Mouse (Mus musculus) MEL (cell line): Measurements from ENCODE around the gene Mea1. TPM values are rescaled to one million over a fixed set of nuclear protein-coding genes. Genes with fewer than 3 reads are reported as not detected.

ENCODE experiments used
- DNase-seq: peaks from one replicate; pipeline ENCODE4 v3.0.0; 2011; ENCODE audit warnings: low read depth, low spot score
- H3K27ac ChIP-seq: 2 replicates; pipeline ENCODE4 v1.5.1; 2012; ENCODE audit warnings: low read depth, mild to moderate bottlenecking, control low read depth, low read length, moderate library complexity; ENCODE audit not compliant: control insufficient read depth
- H3K27me3 ChIP-seq, 2 experiments: fragments of 150-350 bp in 1 of 2; sonication (generic) in 1 of 2; 2 replicates each; pipeline ENCODE4 v1.6.1; 2012; ENCODE audit warnings: low read length in 2 of 2, mild to moderate bottlenecking in 2 of 2, improper control_type of control experiment in 1 of 2, moderate library complexity in 1 of 2; ENCODE audit not compliant: insufficient read depth in 2 of 2, control insufficient read depth in 1 of 2
- H3K36me3 ChIP-seq, 2 experiments: 2 replicates each; pipeline ENCODE4 v1.6.1; 2012 to 2014; ENCODE audit warnings: low read length in 2 of 2, improper control_type of control experiment in 1 of 2, inconsistent platforms in 1 of 2, mild to moderate bottlenecking in 1 of 2; ENCODE audit not compliant: insufficient read depth in 2 of 2, control insufficient read depth in 1 of 2
- H3K4me1 ChIP-seq, 2 experiments: fragments of 150-350 bp in 1 of 2; sonication (generic) in 1 of 2; 2 replicates each; pipeline ENCODE4 v1.6.1; 2012; ENCODE audit warnings: low read length in 2 of 2, improper control_type of control experiment in 1 of 2, mild to moderate bottlenecking in 1 of 2; ENCODE audit not compliant: insufficient read depth in 2 of 2, control insufficient read depth in 1 of 2
- H3K4me3 ChIP-seq, 2 experiments: fragments of 150-350 bp in 1 of 2; sonication (generic) in 1 of 2; 2 replicates each; pipeline ENCODE4 v1.5.1; 2012; ENCODE audit warnings: low read depth in 2 of 2, low read length in 2 of 2, mild to moderate bottlenecking in 2 of 2, moderate library complexity in 2 of 2, control low read depth in 1 of 2, improper control_type of control experiment in 1 of 2; ENCODE audit not compliant: control insufficient read depth in 1 of 2, insufficient read depth in 1 of 2
- H3K79me2 ChIP-seq: 2 replicates; pipeline ENCODE4 v1.6.1; 2012; ENCODE audit warnings: mild to moderate bottlenecking, low read length, moderate library complexity; ENCODE audit not compliant: control insufficient read depth, poor library complexity, insufficient read depth
- H3K9ac ChIP-seq: 2 replicates; pipeline ENCODE4 v1.6.1; 2012; ENCODE audit warnings: low read depth, mild to moderate bottlenecking, control low read depth, low read length, moderate library complexity; ENCODE audit not compliant: control insufficient read depth, poor library complexity, severe bottlenecking
- H3K9me3 ChIP-seq: fragments of 150-350 bp; sonication (generic); replicated peaks from 2 replicates; pipeline ENCODE4 v1.6.1; 2012; ENCODE audit warnings: mild to moderate bottlenecking, low read length, improper control_type of control experiment, moderate library complexity; ENCODE audit not compliant: insufficient read depth
- CHD1 ChIP-seq: IDR thresholded peaks from 2 replicates; pipeline ENCODE4 v1.6.1; 2012; ENCODE audit warnings: low read depth, mild to moderate bottlenecking, inconsistent platforms, low read length, improper control_type of control experiment
- CHD2 ChIP-seq: IDR thresholded peaks from 2 replicates; pipeline ENCODE4 v1.6.1; 2011; ENCODE audit warnings: low read length, improper control_type of control experiment
- CTCF ChIP-seq, 3 experiments: IDR thresholded peaks in 2 of 3; conservative IDR thresholded peaks in 1 of 3; 2 replicates each; pipeline ENCODE4 v1.5.1; 2011 to 2012; ENCODE audit warnings: low read length in 3 of 3, low read depth in 2 of 3, mild to moderate bottlenecking in 2 of 3, improper control_type of control experiment in 1 of 3, inconsistent platforms in 1 of 3, mixed read lengths in 1 of 3, moderate library complexity in 1 of 3; ENCODE audit not compliant: control insufficient read depth in 1 of 3, insufficient read depth in 1 of 3, poor library complexity in 1 of 3, severe bottlenecking in 1 of 3
- E2F4 ChIP-seq: IDR thresholded peaks from 2 replicates; pipeline ENCODE4 v1.6.1; 2011; ENCODE audit warnings: low read depth, low read length, improper control_type of control experiment, borderline replicate concordance
- ELF1 ChIP-seq: IDR thresholded peaks from 2 replicates; pipeline ENCODE4 v1.6.1; 2014; ENCODE audit warnings: low read depth, mild to moderate bottlenecking, inconsistent platforms, low read length, improper control_type of control experiment, moderate library complexity
- EP300 ChIP-seq, 2 experiments: IDR thresholded peaks; 2 replicates each; pipeline ENCODE4 v1.6.1; 2011; ENCODE audit warnings: improper control_type of control experiment in 2 of 2, low read length in 2 of 2, low read depth in 1 of 2, mild to moderate bottlenecking in 1 of 2
- ETS1 ChIP-seq: IDR thresholded peaks from 2 replicates; pipeline ENCODE4 v1.6.1; 2012; ENCODE audit warnings: low read depth, mild to moderate bottlenecking, inconsistent platforms, low read length, improper control_type of control experiment, moderate library complexity
- GABPA ChIP-seq: IDR thresholded peaks from 2 replicates; pipeline ENCODE4 v1.6.1; 2012; ENCODE audit warnings: low read depth, mild to moderate bottlenecking, inconsistent platforms, low read length, improper control_type of control experiment, moderate library complexity
- GATA1 ChIP-seq: IDR thresholded peaks from 2 replicates; pipeline ENCODE4 v1.6.1; 2011; ENCODE audit warnings: low read depth, low read length, improper control_type of control experiment
- HCFC1 ChIP-seq: IDR thresholded peaks from 2 replicates; pipeline ENCODE4 v1.6.1; 2012; ENCODE audit warnings: low read depth, mild to moderate bottlenecking, inconsistent platforms, low read length, improper control_type of control experiment, moderate library complexity
- JUND ChIP-seq: IDR thresholded peaks from 2 replicates; pipeline ENCODE4 v1.6.1; 2011; ENCODE audit warnings: low read depth, mild to moderate bottlenecking, improper control_type of control experiment, low read length
- KAT2A ChIP-seq: conservative IDR thresholded peaks from 2 replicates; pipeline ENCODE4 v1.6.1; 2012; ENCODE audit warnings: low read depth, low read length, improper control_type of control experiment, inconsistent platforms
- MAFK ChIP-seq: IDR thresholded peaks from 2 replicates; pipeline ENCODE4 v1.6.1; 2011; ENCODE audit warnings: low read depth, mild to moderate bottlenecking, low read length, improper control_type of control experiment, borderline replicate concordance
- MAX ChIP-seq: IDR thresholded peaks from 2 replicates; pipeline ENCODE4 v1.6.1; 2011; ENCODE audit warnings: low read length, improper control_type of control experiment
- MAZ ChIP-seq: IDR thresholded peaks from 2 replicates; pipeline ENCODE4 v1.6.1; 2012; ENCODE audit warnings: low read depth, mild to moderate bottlenecking, inconsistent platforms, low read length, improper control_type of control experiment
- MEF2A ChIP-seq: IDR thresholded peaks from 2 replicates; pipeline ENCODE4 v1.6.1; 2014; ENCODE audit warnings: low read depth, mild to moderate bottlenecking, inconsistent platforms, low read length, improper control_type of control experiment; ENCODE audit not compliant: poor library complexity, insufficient replicate concordance, severe bottlenecking; ENCODE audit errors: extremely low read depth
- MYB ChIP-seq: IDR thresholded peaks from 2 replicates; pipeline ENCODE4 v1.6.1; 2011; ENCODE audit warnings: mild to moderate bottlenecking, low read depth, low read length, improper control_type of control experiment
- MYC ChIP-seq: IDR thresholded peaks from 2 replicates; pipeline ENCODE4 v1.6.1; 2011; ENCODE audit warnings: low read depth, mild to moderate bottlenecking, low read length, improper control_type of control experiment, moderate library complexity
- NELFE ChIP-seq: IDR thresholded peaks from 2 replicates; pipeline ENCODE4 v1.6.1; 2011; ENCODE audit warnings: low read depth, low read length, improper control_type of control experiment
- NRF1 ChIP-seq: IDR thresholded peaks from 2 replicates; pipeline ENCODE4 v1.6.1; 2014; ENCODE audit warnings: low read depth, mild to moderate bottlenecking, inconsistent platforms, low read length, improper control_type of control experiment, moderate library complexity; ENCODE audit not compliant: poor library complexity, insufficient read depth, severe bottlenecking
- POLR2A ChIP-seq, 2 experiments: IDR thresholded peaks; 2 replicates each; pipeline ENCODE4 v1.6.1; 2011 to 2012; ENCODE audit warnings: low read length in 2 of 2, mild to moderate bottlenecking in 2 of 2, control low read depth in 1 of 2, improper control_type of control experiment in 1 of 2, low read depth in 1 of 2, moderate library complexity in 1 of 2; ENCODE audit not compliant: control insufficient read depth in 1 of 2, insufficient read depth in 1 of 2, poor library complexity in 1 of 2
- POLR2AphosphoS2 ChIP-seq: IDR thresholded peaks from 2 replicates; pipeline ENCODE4 v1.6.1; 2011; ENCODE audit warnings: low read length, improper control_type of control experiment
- RAD21 ChIP-seq: IDR thresholded peaks from 2 replicates; pipeline ENCODE4 v1.6.1; 2011; ENCODE audit warnings: mild to moderate bottlenecking, low read depth, low read length, improper control_type of control experiment
- RCOR1 ChIP-seq: IDR thresholded peaks from 2 replicates; pipeline ENCODE4 v1.6.1; 2012; ENCODE audit warnings: low read depth, mild to moderate bottlenecking, inconsistent platforms, low read length, improper control_type of control experiment
- SIN3A ChIP-seq: IDR thresholded peaks from 2 replicates; pipeline ENCODE4 v1.6.1; 2012; ENCODE audit warnings: low read length, improper control_type of control experiment, inconsistent platforms
- SMC3 ChIP-seq: IDR thresholded peaks from 2 replicates; pipeline ENCODE4 v1.6.1; 2011; ENCODE audit warnings: low read depth, low read length, improper control_type of control experiment
- TAL1 ChIP-seq: IDR thresholded peaks from 2 replicates; pipeline ENCODE4 v1.6.1; 2012; ENCODE audit warnings: mild to moderate bottlenecking, inconsistent platforms, low read length, moderate library complexity, mixed read lengths
- TBP ChIP-seq: IDR thresholded peaks from 2 replicates; pipeline ENCODE4 v1.8.0; 2011; ENCODE audit warnings: low read depth, low read length, improper control_type of control experiment
- TCF12 ChIP-seq: IDR thresholded peaks from 2 replicates; pipeline ENCODE4 v1.6.1; 2014; ENCODE audit warnings: low read depth, mild to moderate bottlenecking, inconsistent platforms, low read length, improper control_type of control experiment, moderate library complexity
- UBTF ChIP-seq: IDR thresholded peaks from 2 replicates; pipeline ENCODE4 v1.6.1; 2012; ENCODE audit warnings: low read depth, mild to moderate bottlenecking, inconsistent platforms, low read length, improper control_type of control experiment, moderate library complexity, borderline replicate concordance; ENCODE audit not compliant: insufficient read depth
- USF1 ChIP-seq: IDR thresholded peaks from 2 replicates; pipeline ENCODE4 v1.6.1; 2014; ENCODE audit warnings: low read depth, mild to moderate bottlenecking, inconsistent platforms, low read length, improper control_type of control experiment, moderate library complexity
- USF2 ChIP-seq, 2 experiments: IDR thresholded peaks; 2 replicates each; pipeline ENCODE4 v1.6.1; 2011 to 2012; ENCODE audit warnings: improper control_type of control experiment in 2 of 2, low read length in 2 of 2, borderline replicate concordance in 1 of 2, inconsistent platforms in 1 of 2, low read depth in 1 of 2, mild to moderate bottlenecking in 1 of 2; ENCODE audit not compliant: insufficient read depth in 1 of 2
- ZC3H11A ChIP-seq: IDR thresholded peaks from 2 replicates; pipeline ENCODE4 v1.6.1; 2012; ENCODE audit warnings: low read depth, mild to moderate bottlenecking, inconsistent platforms, low read length, improper control_type of control experiment
- ZKSCAN1 ChIP-seq: IDR thresholded peaks from 2 replicates; pipeline ENCODE4 v1.6.1; 2012; ENCODE audit warnings: low read depth, mild to moderate bottlenecking, inconsistent platforms, low read length, improper control_type of control experiment, moderate library complexity
- ZMIZ1 ChIP-seq: IDR thresholded peaks from 2 replicates; pipeline ENCODE4 v1.6.1; 2012; ENCODE audit warnings: low read depth, mild to moderate bottlenecking, inconsistent platforms, low read length, improper control_type of control experiment, moderate library complexity
- ZNF384 ChIP-seq: IDR thresholded peaks from 2 replicates; pipeline ENCODE4 v1.6.1; 2012; ENCODE audit warnings: low read depth, mild to moderate bottlenecking, inconsistent platforms, low read length, improper control_type of control experiment
- polyA plus RNA-seq, 2 experiments: library from polyadenylated mRNA; stranded (reverse) in 1 of 2; unstranded in 1 of 2; fragments of >175 nt in 1 of 2; fragments of >200 nt in 1 of 2; gene quantifications; 2 replicates each; pipeline versions ENCODE4 v1.2.1 to v1.2.4; 2012; ENCODE audit warnings: low replicate concordance in 2 of 2, low read depth in 1 of 2; ENCODE audit not compliant: insufficient read length in 2 of 2, insufficient read depth in 1 of 2, missing spikeins in 1 of 2
- total RNA-seq: library from RNA; depleted of rRNA; stranded (reverse); fragments of 300-350 nt; gene quantifications from 2 replicates; pipeline ENCODE4 v1.2.3, GENCODE M21; 2012

Mea1 gene
- total and polyA plus RNA-seq, 3 experiments = 84.0 to 124 TPM; not detected in 1

GRCm38 (mm10) chr17:46673850-46674529, 4.6 kb upstream of the Mea1 start, which contains the start of gene Rrp36:
TSS of gene Rrp36 (minus strand) at chr17:46674352.
- H3K27ac ChIP-seq = peak within 1 kb of the TSS; percentile 81
- peaks cover 0 to 14% of the 10 kb centered on the region in 2 experiments; a peak in 3 of 4 replicates for H3K4me1 ChIP-seq
- peaks cover 24% of the 10 kb centered on the region for H3K79me2 ChIP-seq
- H3K9ac ChIP-seq = peak within 1 kb of the TSS; percentile 88
- peaks cover 0 to 13% of the 10 kb centered on the region in 2 experiments; a peak in 2 of 4 replicates for H3K36me3 ChIP-seq
- H3K9me3 ChIP-seq = no peaks in the 10 kb centered on the region
- no peaks in the 10 kb centered on the region for H3K27me3 ChIP-seq
- H3K4me3 ChIP-seq = peak within 1 kb of the TSS; percentile 82 to 89
- peak; percentile 97 for DNase-seq
- peak; percentile 60 for TF ChIP-seq ZKSCAN1
- no peak for TF ChIP-seq CTCF (IDR thresholded peaks at IDR 0.05 in 2 of 3, conservative IDR thresholded peaks at IDR 0.05 in 1 of 3; ENCODE audit: control insufficient read depth in 1 of 3, insufficient read depth in 1 of 3, low read depth in 2 of 3, low read length in 3 of 3, poor library complexity in 1 of 3, severe bottlenecking in 1 of 3)
- no peak for TF ChIP-seq EP300 (IDR thresholded peaks at IDR 0.05; ENCODE audit: low read depth in 1 of 2, low read length in 2 of 2)
- TF ChIP-seq KAT2A = no peak; the same call in 1 of the 2 replicates
- peak; percentile 86 for TF ChIP-seq MAX
- peak; percentile 46 for TF ChIP-seq TCF12
- peak; percentile 97 for TF ChIP-seq ZMIZ1
- TF ChIP-seq NRF1 = 0 out of 2 replicates have a peak, but pooled peaks have one; percentile 37
- no peak for TF ChIP-seq MYB
- no peak for TF ChIP-seq MEF2A
- TF ChIP-seq CHD2 = peak; percentile 60; the same call in 1 of the 2 replicates
- no peak for TF ChIP-seq E2F4
- peak; percentile 45; the same call in 1 of the 2 replicates for TF ChIP-seq RCOR1
- TF ChIP-seq SMC3 = no peak; the same call in 1 of the 2 replicates
- no peak for TF ChIP-seq CHD1
- no peak for TF ChIP-seq ZC3H11A
- peak; percentile 91 to 94 for TF ChIP-seq POLR2A (IDR thresholded peaks at IDR 0.05; ENCODE audit: control insufficient read depth in 1 of 2, insufficient read depth in 1 of 2, low read depth in 1 of 2, low read length in 2 of 2, poor library complexity in 1 of 2)
- 0 out of 2 replicates have a peak, but pooled peaks have one; percentile 74 for TF ChIP-seq MYC
- peak; percentile 97 for TF ChIP-seq SIN3A
- no peak for TF ChIP-seq MAZ
- TF ChIP-seq POLR2AphosphoS2 = peak; percentile 100
- no peak for TF ChIP-seq GATA1
- no peak for TF ChIP-seq ZNF384
- TF ChIP-seq NELFE = peak; percentile 81
- no peak for TF ChIP-seq GABPA
- TF ChIP-seq RAD21 = no peak
- TF ChIP-seq ETS1 = peak; percentile 48
- no peak for TF ChIP-seq TAL1
- peak; percentile 68 for TF ChIP-seq TBP
- peak; percentile 91 for TF ChIP-seq HCFC1
- TF ChIP-seq ELF1 = peak; percentile 97
- TF ChIP-seq JUND = no peak
- no peak for TF ChIP-seq UBTF
- no peak for TF ChIP-seq USF2 (IDR thresholded peaks at IDR 0.05; ENCODE audit: borderline replicate concordance in 1 of 2, insufficient read depth in 1 of 2, low read depth in 1 of 2, low read length in 2 of 2)
- 0 out of 2 replicates have a peak, but pooled peaks have one; percentile 15 for TF ChIP-seq USF1
- TF ChIP-seq MAFK = no peak
